Mouse (Mus musculus) liver, postnatal 0 days (tissue): ENCODE data around the gene Pex7.

Experiments
- CTCF ChIP-seq: sonication (generic); IDR thresholded peaks from 2 replicates; pipeline ENCODE4 v1.5.1; 2016; ENCODE audit warnings: antibody characterized with exemption, low read depth
- EP300 ChIP-seq: IDR thresholded peaks from 2 replicates; pipeline ENCODE4 v1.6.1; 2016; ENCODE audit warnings: antibody characterized with exemption, low read depth, mild to moderate bottlenecking

GRCm38 (mm10) chr10:19850544-19850997 lies 56.9 kb downstream of the Pex7 start:
- TF ChIP-seq CTCF: no peak
- TF ChIP-seq EP300: no peak
